Mouse (Mus musculus) telencephalon, adult 2 months (tissue): ENCODE data around the gene Btbd35f24.
"Not testable (repeated sequence)": the region's sequence is repeated elsewhere in the genome, so short reads cannot be mapped to it uniquely, and the experiment has no call there.

Source experiments
- DNase-seq: peaks from one replicate; pipeline ENCODE4 v3.0.0-alpha.2; 2011; ENCODE audit warnings: low read depth, low spot score

Btbd35f24 gene

DNA sequence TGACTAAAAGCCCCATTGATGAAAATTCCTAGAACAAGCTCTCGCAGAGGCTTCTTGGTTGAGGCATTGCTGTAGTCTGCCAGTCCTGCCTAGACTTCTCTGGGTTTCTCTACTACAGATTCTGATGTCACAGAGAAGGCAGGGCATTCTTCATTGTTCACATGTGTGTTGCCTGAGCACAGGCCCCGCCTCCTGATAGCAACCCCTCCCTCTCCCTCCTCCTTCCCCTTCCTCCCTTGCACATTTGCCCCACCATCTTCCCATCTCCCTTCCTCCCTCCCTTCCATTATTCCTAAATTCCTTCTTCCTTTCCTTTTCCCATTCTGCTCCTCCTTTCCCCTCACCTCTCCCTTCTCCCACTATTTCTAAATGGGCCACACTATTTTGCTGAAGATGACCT is at the start of gene Btbd35f24:
Btbd35f24 (minus strand) TSS at position 101 of the 400 bp plus-strand sequence.
- DNase-seq = not testable (repeated sequence)
